Mouse (Mus musculus): ENCODE results near the gene Acvrl1.

GRCm38 (mm10) chr15:101139885-101140284 is 11.6 kb downstream of the Acvrl1 start:
- TF ChIP-seq CTCF (conservative IDR thresholded peaks at IDR 0.05; ENCODE audit: low read length) = no peak
- TF ChIP-seq NANOG (IDR thresholded peaks at IDR 0.05; ENCODE audit: borderline replicate concordance, low read length) = no peak
- no peak for TF ChIP-seq POU5F1 (IDR thresholded peaks at IDR 0.05; ENCODE audit: borderline replicate concordance, low read length)

Measured in E14TG2a.4 (cell line).